Mouse (Mus musculus) forebrain, embryonic 13.5 days (tissue): ENCODE results near the gene Tenm2. TPM values are rescaled to one million over a fixed set of nuclear protein-coding genes. Genes with fewer than 3 reads are reported as not detected.
A peak's percentile ranks its signal among the peaks of the same experiment; 100 is the strongest.

Experiments
- ATAC-seq: fragments of 200-750 bp; cut with Nextera tagmentation; 2 replicates; pipeline ENCODE4 v1.8.0; 2017
- H3K27ac ChIP-seq: fragments of 300-500 bp; sonication (generic); 2 replicates; pipeline ENCODE4 v1.5.1; 2015; ENCODE audit warnings: inconsistent platforms, mild to moderate bottlenecking, moderate library complexity
- H3K27me3 ChIP-seq: fragments of 300-500 bp; sonication (generic); 2 replicates; pipeline ENCODE4 v1.6.1; 2015; ENCODE audit warnings: mild to moderate bottlenecking, inconsistent platforms
- H3K36me3 ChIP-seq: fragments of 300-500 bp; sonication (generic); 2 replicates; pipeline ENCODE4 v1.6.1; 2015; ENCODE audit warnings: mild to moderate bottlenecking, inconsistent platforms; ENCODE audit not compliant: poor library complexity, severe bottlenecking
- H3K4me1 ChIP-seq: fragments of 300-500 bp; sonication (generic); 2 replicates; pipeline ENCODE4 v1.6.1; 2015; ENCODE audit warnings: inconsistent platforms
- H3K4me2 ChIP-seq: fragments of 300-500 bp; sonication (generic); 2 replicates; pipeline ENCODE4 v1.6.1; 2015; ENCODE audit warnings: inconsistent platforms, mild to moderate bottlenecking, moderate library complexity
- H3K4me3 ChIP-seq: fragments of 300-500 bp; sonication (generic); 2 replicates; pipeline ENCODE4 v1.5.1; 2015; ENCODE audit warnings: mild to moderate bottlenecking, inconsistent platforms
- H3K9ac ChIP-seq: fragments of 300-500 bp; sonication (generic); 2 replicates; pipeline ENCODE4 v1.6.1; 2015; ENCODE audit warnings: mild to moderate bottlenecking, inconsistent platforms
- H3K9me3 ChIP-seq: fragments of 300-500 bp; sonication (generic); replicated peaks from 2 replicates; pipeline ENCODE4 v1.6.1; 2016; ENCODE audit warnings: inconsistent platforms
- WGBS: fragments of 180-500 bp; shearing (Covaris S2); methylation state at CpG from one replicate; pipeline ENCODE4 v1.1.7; 2015; 5-methylcytosine and 5-hydroxymethylcytosine counted together
- polyA plus RNA-seq: library from polyadenylated mRNA; unstranded; fragments of >200 nt; fragmentation: Nextera tagmentation; extraction: Ambion mirVana; gene quantifications from 2 replicates; pipeline ENCODE4 v1.2.1, GENCODE M21; 2015

Tenm2 gene
- polyA plus RNA-seq, 1 experiment from 2014 or later: 18.2 TPM

DNA sequence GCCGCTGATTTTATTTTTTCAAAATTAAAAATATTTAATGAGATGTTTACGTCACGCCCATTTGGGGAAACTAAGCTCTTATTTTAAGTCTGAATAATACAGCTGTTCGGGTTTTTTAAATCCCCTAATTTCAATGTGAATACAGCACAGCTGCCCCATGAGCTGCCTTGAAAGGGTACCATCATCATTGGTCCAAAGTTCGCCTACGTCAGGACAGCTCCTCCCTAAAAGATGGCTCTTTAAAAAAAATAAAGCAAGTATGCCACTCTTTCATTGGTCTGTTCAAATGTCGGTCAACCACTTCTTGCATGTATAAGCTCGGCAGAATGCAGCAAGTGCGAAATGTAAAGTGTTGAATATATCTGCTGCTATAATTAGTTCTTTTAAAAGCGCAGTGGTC lies 160.4 kb downstream of the Tenm2 start:
- no peak overlapping the region for H3K4me3 ChIP-seq
- no peak overlapping the region for H3K27ac ChIP-seq
- no peak overlapping the region for H3K4me2 ChIP-seq
- H3K4me1 ChIP-seq: peaks cover 5% of the 10 kb centered on the region; the same call in 1 of the 2 replicates
- H3K9ac ChIP-seq: no peak overlapping the region
- ATAC-seq: peak; percentile 56
- 74% methylated on average over 10 of the region's 10 CpGs for WGBS
- H3K27me3 ChIP-seq: no peaks in the 10 kb centered on the region
- H3K9me3 ChIP-seq: no peaks in the 10 kb centered on the region
- no peaks in the 10 kb centered on the region for H3K36me3 ChIP-seq

DNA sequence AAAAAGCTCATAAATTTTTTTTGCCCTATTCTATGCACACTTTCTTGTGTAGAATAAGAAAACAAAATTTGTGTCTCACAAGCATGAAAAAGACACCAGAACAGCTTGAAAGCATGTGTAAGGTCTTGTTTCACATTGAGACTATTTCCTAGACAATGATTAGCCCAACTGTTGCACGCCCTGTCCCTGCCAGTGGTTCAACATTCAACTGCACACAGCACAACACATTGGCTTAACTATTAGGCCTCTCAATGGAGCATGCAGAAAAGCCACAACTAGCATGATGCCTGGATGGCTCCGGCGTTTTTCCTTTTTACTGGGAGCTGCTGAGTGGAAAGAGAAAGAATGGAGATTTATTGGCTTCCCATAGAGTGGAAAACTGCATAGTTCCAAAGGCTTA lies 170.3 kb downstream of the Tenm2 start:
- WGBS: 67% methylated on average over 3 of the region's 3 CpGs
- no peaks in the 10 kb centered on the region for H3K27me3 ChIP-seq
- ATAC-seq: no peak
- H3K9ac ChIP-seq: no peak overlapping the region
- H3K4me2 ChIP-seq: no peak overlapping the region
- no peak overlapping the region for H3K4me3 ChIP-seq
- no peak overlapping the region for H3K27ac ChIP-seq
- H3K36me3 ChIP-seq: no peaks in the 10 kb centered on the region
- no peaks in the 10 kb centered on the region for H3K9me3 ChIP-seq
- no peaks in the 10 kb centered on the region for H3K4me1 ChIP-seq

DNA sequence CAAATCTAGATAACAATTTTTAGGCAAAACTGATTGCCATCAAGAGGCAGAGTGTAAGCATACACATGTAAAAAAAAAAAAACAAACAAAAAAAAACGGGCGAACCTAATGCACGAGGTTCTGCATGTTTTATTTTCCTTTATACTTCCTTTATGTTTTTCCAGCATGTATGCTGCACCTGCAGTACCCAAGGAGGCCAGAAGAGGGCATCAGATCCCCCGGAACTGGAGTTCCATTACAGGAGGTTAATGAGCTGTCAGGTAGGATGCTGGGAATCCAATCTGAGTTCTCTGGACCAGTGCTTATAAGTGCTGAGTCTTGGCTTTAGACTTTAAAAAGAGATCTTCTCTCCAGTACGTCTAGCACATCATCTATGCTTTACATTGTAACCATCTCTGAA lies 189.1 kb downstream of the Tenm2 start:
- Histone ChIP-seq H3K27ac (no peak overlapping the region), H3K4me1 (peaks cover 5% of the 10 kb centered on the region; the same call in 1 of the 2 replicates), H3K4me2 (no peak overlapping the region), H3K27me3 (0 out of 2 replicates have a peak, but pooled peaks cover 3% of the 10 kb centered on the region), H3K36me3 (no peaks in the 10 kb centered on the region), H3K4me3 (no peak overlapping the region), H3K9ac (no peak overlapping the region), H3K9me3 (no peaks in the 10 kb centered on the region)
- WGBS: 71% methylated on average over 5 of the region's 5 CpGs
- ATAC-seq: no peak

DNA sequence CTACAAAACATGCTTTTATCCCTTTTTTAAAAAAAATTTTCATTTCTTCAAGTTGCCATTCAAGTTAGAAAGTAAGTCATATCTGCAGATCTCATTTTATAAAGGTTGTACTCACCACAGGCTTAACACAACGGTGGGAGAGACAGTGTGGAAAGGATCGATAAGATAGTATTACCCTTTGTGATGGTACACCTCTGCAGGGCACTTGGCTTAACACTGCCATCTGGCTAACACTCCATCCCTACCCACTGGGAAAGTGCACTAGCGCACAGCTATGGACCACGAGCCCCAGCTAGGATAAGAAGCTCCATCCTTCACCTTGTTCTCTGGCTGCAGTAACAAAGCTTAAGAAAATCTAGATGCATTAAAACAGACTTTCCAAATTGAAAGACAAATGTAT lies 194.5 kb downstream of the Tenm2 start:
- Histone ChIP-seq H3K27ac (no peak overlapping the region), H3K27me3 (no peaks in the 10 kb centered on the region), H3K4me3 (no peak overlapping the region), H3K9me3 (no peaks in the 10 kb centered on the region), H3K36me3 (no peaks in the 10 kb centered on the region), H3K4me1 (peaks cover 20% of the 10 kb centered on the region), H3K4me2 (no peak overlapping the region), H3K9ac (no peak overlapping the region)
- WGBS: 55% methylated on average over 4 of the region's 4 CpGs
- no peak for ATAC-seq

DNA sequence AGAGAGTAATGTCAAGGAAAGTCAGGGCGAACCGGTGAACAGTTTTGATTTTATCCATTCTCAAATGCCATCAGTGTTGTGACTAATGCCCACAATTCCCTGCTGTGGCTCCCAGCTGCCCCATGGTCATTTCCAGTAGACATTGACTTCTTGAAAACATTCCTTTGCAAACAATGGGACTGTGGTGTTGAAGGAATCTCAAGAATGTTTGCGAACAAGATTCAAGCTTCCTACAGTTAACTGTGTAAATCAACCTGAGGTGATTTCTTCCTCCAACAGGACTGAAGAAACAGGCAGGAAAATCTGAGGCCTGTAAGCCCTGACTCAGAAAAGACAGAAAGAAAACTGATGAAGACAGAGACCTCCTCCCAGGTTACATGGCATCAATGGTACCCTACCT lies 196.5 kb downstream of the Tenm2 start:
- H3K4me2 ChIP-seq: no peak overlapping the region
- no peaks in the 10 kb centered on the region for H3K9me3 ChIP-seq
- no peak for ATAC-seq
- no peak overlapping the region for H3K4me3 ChIP-seq
- no peaks in the 10 kb centered on the region for H3K36me3 ChIP-seq
- no peak overlapping the region for H3K27ac ChIP-seq
- H3K4me1 ChIP-seq: peaks cover 20% of the 10 kb centered on the region
- 89% methylated on average over 3 of the region's 3 CpGs for WGBS
- H3K27me3 ChIP-seq: no peaks in the 10 kb centered on the region
- H3K9ac ChIP-seq: no peak overlapping the region

DNA sequence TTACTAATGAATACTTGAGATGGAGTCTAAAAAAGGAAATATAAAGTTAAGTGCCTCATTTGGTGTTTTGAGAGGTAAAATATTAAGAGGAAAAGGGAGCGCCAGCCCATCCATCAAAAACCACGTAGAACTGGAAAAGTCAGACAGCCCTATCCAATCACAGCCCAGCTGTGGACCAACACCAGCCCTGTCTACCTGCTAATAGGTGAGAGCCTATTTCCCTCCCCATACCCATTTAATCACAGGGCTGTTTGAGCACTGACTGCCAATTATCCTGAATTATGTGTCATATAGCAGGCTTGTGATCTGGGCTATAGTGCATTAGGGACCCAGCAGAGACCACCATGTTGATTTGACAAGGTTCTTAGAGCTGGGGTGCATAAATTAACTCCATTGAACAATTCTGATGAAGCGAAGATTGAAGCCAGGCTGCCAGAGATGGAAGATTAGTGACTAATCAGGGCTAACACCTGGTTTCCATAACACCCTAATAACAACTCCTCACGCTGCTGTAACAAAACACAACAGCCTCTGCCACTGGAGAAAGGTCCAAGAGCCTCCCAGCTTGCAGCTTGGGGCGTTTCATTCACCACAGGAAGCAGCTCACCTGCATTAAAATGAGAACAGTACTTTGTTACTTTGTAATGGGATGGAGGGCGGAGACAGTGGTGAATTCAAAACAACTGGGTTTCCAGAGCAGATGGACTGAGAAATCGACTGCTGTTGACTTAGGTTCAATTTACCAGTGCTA lies 204.3 kb downstream of the Tenm2 start:
- H3K36me3 ChIP-seq: no peaks in the 10 kb centered on the region
- no peak overlapping the region for H3K4me3 ChIP-seq
- H3K27me3 ChIP-seq: no peaks in the 10 kb centered on the region
- H3K9me3 ChIP-seq: no peaks in the 10 kb centered on the region
- peaks cover 7% of the 10 kb centered on the region; the same call in 1 of the 2 replicates for H3K4me1 ChIP-seq
- WGBS: 26% methylated on average over 7 of the region's 7 CpGs
- no peak overlapping the region for H3K27ac ChIP-seq
- no peak overlapping the region for H3K4me2 ChIP-seq
- no peak; the same call in 1 of the 2 replicates for ATAC-seq
- no peak overlapping the region for H3K9ac ChIP-seq

DNA sequence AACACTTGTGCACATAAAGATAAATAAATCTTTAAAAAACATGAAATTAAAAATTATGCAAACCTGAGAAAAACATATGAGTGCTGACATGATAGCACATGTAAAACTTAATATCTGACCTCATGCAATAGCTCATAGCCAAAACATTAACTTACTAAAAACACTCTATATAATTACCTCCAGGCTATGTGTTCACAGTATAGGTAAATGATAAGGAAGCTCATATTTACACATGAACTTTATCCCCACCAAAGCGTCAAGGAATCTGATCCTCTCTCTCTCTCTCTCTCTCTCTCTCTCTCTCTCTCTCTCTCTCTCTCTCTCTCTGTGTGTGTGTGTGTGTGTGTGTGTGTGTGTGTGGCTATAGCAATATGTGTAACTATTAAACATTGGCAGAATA lies 223.9 kb downstream of the Tenm2 start:
- no peak for ATAC-seq
- Histone ChIP-seq H3K27ac (no peak overlapping the region), H3K4me3 (no peak overlapping the region), H3K4me1 (no peaks in the 10 kb centered on the region), H3K36me3 (no peaks in the 10 kb centered on the region), H3K9me3 (no peaks in the 10 kb centered on the region), H3K4me2 (no peak overlapping the region), H3K9ac (no peak overlapping the region), H3K27me3 (no peaks in the 10 kb centered on the region)
- 81% methylated on average over 1 of the region's 1 CpGs for WGBS

DNA sequence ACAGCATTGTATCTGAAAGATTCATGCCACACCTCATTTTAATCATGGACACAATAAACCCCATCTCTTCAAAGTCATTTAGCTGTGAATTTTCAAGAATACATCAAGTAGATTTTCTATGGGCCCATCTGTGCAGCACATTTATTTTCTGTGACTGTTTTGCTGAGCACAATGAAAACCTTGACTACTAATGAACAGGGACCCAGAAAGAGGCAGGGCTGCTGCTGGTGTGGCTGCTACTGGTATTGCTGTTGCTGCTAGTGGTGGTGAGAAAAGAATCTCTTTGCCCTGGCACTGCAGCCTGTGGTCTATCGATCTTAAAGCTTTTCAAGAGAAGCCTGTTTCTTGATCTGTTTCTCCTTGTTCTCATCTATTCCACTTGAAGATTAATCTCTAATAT lies 226.5 kb downstream of the Tenm2 start:
- H3K4me3 ChIP-seq: no peak overlapping the region
- no peaks in the 10 kb centered on the region for H3K9me3 ChIP-seq
- no peaks in the 10 kb centered on the region for H3K36me3 ChIP-seq
- H3K9ac ChIP-seq: no peak overlapping the region
- no peak overlapping the region for H3K4me2 ChIP-seq
- WGBS: 73% methylated on average over 1 of the region's 1 CpGs
- 0 out of 2 replicates have a peak, but pooled peaks cover 3% of the 10 kb centered on the region for H3K4me1 ChIP-seq
- H3K27me3 ChIP-seq: no peaks in the 10 kb centered on the region
- no peak overlapping the region for H3K27ac ChIP-seq
- no peak for ATAC-seq

DNA sequence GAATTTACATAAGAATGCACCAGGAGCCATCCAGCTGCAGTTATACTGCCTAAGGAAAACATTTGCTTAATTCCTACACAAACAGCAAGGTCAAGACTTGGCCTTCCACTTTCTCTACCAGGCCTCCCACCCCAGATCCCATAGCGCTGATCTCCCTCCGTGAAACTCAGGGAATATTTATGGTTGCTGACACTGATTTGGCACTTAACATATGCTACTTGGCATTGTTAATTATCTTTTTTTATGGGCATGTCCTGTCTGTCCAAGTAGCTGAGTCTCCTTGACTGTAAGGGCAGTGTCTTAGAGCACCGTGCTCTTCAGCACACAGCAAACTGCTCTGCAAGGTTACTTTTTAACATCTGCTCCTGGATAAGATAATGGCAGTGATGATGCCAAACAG lies 238.1 kb downstream of the Tenm2 start:
- H3K27ac ChIP-seq: no peak overlapping the region
- H3K9me3 ChIP-seq: no peaks in the 10 kb centered on the region
- 68% methylated on average over 3 of the region's 3 CpGs for WGBS
- no peak overlapping the region for H3K4me3 ChIP-seq
- H3K4me2 ChIP-seq: no peak overlapping the region
- ATAC-seq: no peak
- no peaks in the 10 kb centered on the region for H3K36me3 ChIP-seq
- H3K9ac ChIP-seq: no peak overlapping the region
- H3K27me3 ChIP-seq: no peaks in the 10 kb centered on the region
- H3K4me1 ChIP-seq: no peaks in the 10 kb centered on the region

DNA sequence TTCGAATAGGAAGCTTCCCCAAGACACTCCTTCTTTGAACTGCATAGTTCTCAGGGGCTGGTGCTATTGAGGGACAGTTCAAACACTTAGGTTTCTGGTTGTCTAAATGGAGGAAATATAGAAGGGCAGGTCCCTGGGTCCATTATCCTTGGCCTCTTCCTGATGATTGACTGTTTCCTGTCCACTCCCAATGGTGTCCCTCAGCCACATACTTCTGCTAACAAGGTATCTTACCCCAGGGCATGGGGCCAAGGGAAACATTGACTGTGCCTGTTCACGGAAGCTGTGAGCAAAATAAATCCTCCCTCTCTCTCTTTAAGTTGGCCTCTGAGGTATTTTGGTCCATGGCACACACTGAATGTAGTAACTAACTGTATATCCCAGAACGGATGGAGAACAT lies 244.9 kb downstream of the Tenm2 start:
- Histone ChIP-seq H3K27ac (no peak overlapping the region), H3K4me1 (no peaks in the 10 kb centered on the region), H3K4me2 (no peak overlapping the region), H3K27me3 (no peaks in the 10 kb centered on the region), H3K36me3 (no peaks in the 10 kb centered on the region), H3K4me3 (no peak overlapping the region), H3K9ac (no peak overlapping the region), H3K9me3 (no peaks in the 10 kb centered on the region)
- ATAC-seq: no peak
- 79% methylated on average over 3 of the region's 3 CpGs for WGBS

DNA sequence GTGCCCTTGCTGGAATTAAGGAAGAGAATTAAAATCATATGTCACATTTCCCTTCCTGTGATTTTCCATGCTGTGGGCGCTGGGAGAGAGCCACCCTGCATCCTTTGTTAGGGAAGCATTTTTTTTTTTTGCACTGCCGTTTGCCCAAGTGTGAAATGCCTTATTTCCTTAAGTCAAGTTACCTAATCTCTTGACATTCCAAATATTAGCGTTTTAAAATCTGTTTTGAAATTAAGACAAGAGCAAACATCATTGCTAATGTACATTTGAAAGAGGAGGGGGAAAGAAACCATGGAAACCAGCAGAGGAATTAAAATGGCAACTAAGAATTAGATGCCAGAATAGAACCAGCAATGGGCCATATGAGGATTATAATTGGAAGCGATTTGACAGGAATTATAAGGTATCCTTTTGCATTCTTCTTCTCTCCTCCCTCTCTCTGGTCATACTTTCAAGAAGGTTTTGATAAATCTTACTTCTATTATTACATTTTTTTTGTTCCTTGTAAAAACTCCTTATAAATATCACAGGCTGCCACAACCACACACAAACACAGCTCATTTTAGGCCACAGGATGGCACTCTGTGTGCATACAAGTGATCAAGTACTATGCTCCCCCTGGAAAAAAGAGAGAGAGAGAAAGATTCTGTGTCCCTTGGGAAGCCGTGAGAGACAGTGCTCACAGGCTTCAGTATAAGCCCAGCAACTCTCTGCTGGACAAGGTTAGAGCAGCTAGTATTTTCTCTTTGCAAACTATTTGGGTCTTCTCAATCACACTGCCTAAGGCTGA lies 246.8 kb downstream of the Tenm2 start:
- Histone ChIP-seq H3K27ac (peak overlapping the region; percentile 2; the same call in 1 of the 2 replicates), H3K4me2 (no peak overlapping the region), H3K27me3 (no peaks in the 10 kb centered on the region), H3K4me1 (no peaks in the 10 kb centered on the region), H3K4me3 (no peak overlapping the region), H3K9ac (no peak overlapping the region), H3K9me3 (no peaks in the 10 kb centered on the region), H3K36me3 (no peaks in the 10 kb centered on the region)
- 27% methylated on average over 5 of the region's 5 CpGs for WGBS
- peak; percentile 90 for ATAC-seq

DNA sequence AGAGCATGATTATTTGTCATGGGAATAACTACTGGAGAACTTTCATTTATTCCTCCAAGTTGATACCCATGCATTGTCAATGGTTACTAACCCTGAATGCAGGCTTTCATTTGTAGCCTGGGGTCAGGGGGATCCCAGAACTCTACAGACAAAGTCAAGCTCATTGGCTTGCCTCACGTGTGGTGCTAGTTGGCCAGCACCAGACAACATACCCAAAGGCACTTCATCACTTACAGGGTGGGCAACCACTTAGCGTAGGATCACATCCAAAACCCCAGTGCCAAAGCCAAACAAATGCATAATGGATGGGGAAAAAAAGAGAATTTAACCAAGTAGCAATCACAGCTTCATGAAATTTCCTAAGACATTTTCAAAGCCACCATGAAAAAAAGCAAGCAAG lies 261.6 kb downstream of the Tenm2 start:
- no peak overlapping the region for H3K27ac ChIP-seq
- no peaks in the 10 kb centered on the region for H3K36me3 ChIP-seq
- 78% methylated on average over 2 of the region's 2 CpGs for WGBS
- no peaks in the 10 kb centered on the region for H3K27me3 ChIP-seq
- ATAC-seq: no peak
- no peaks in the 10 kb centered on the region for H3K9me3 ChIP-seq
- H3K9ac ChIP-seq: no peak overlapping the region
- H3K4me2 ChIP-seq: no peak overlapping the region
- H3K4me1 ChIP-seq: no peaks in the 10 kb centered on the region
- no peak overlapping the region for H3K4me3 ChIP-seq
